Comparison of ENCODE assay signal across 8 mouse cellular contexts in the genomic region with DNA sequence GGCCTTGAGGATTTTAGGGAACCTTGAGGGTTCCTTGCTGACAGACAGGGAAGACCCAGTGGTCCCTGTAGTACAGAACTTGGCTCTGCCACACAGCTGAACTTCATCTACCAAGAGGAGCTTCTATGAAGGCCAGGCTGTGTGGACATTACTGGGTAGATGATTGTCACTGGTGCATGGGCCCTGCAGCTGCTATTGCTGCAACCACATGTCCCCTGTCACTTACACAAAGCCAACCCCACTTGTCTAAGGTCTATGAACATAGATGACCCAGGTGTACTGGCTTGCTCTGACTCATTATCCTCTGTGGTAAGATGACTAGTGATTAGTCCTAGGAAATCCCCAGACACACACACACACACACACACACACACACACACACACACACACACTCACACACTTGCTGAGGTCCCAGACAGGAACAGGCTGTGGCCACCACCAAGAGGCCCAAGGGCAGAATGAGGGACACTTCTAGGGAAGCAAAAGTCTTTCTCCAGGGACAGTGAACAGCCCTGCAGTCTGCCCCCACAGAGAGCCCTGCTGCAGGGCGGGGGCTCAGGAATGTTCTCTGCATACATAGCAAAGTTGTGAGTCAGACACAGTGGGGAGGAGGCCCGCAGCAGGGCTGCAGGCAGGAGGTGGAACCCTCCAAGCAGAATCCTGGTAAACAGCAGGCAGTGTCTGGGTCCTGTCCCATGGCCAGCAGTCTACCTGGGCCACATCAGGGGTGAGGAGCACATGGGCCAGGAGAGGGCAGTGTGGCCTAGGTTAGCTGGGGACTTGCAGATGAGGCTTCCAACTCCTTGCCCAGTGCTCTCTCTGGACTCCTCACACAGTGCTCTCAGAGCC. TPM values are rescaled to one million over a fixed set of nuclear protein-coding genes. Genes with fewer than 3 reads are reported as not detected.
A peak's percentile ranks its signal among the peaks of the same experiment; 100 is the strongest.
DNase-seq lines count a peak whose midpoint lies in the region; ATAC-seq and TF ChIP-seq lines count a peak whose summit lies in the region.

No protein-coding gene starts in this region.

- H3K36me3 ChIP-seq in forebrain, embryonic 10.5 days (replicated peaks), result no peaks in the 10 kb centered on the region
- no peaks in the 10 kb centered on the region for H3K36me3 ChIP-seq in forebrain, embryonic 12.5 days (replicated peaks)
- H3K36me3 ChIP-seq in embryonic facial prominence, embryonic 10.5 days (replicated peaks), result no peaks in the 10 kb centered on the region
- H3K36me3 ChIP-seq in heart, postnatal 0 days (replicated peaks; ENCODE audit: control insufficient read depth, insufficient read depth, low read length), result no peaks in the 10 kb centered on the region

- H3K27ac ChIP-seq in forebrain, embryonic 10.5 days, result peak overlapping the region; percentile 41
- H3K27ac ChIP-seq in forebrain, embryonic 12.5 days, result no peak overlapping the region
- H3K27ac ChIP-seq in embryonic facial prominence, embryonic 10.5 days (replicated peaks), result peak overlapping the region; percentile 49
- H3K27ac ChIP-seq in heart, postnatal 0 days (ENCODE audit: low read depth), result peak overlapping the region; percentile 67

- no peaks in the 10 kb centered on the region for H3K27me3 ChIP-seq in forebrain, embryonic 10.5 days (ENCODE audit: poor library complexity, severe bottlenecking)
- H3K27me3 ChIP-seq in forebrain, embryonic 12.5 days, result no peaks in the 10 kb centered on the region
- no peaks in the 10 kb centered on the region; the same call in 1 of the 2 replicates for H3K27me3 ChIP-seq in embryonic facial prominence, embryonic 10.5 days (replicated peaks; ENCODE audit: low read depth, poor library complexity, severe bottlenecking)
- H3K27me3 ChIP-seq in heart, postnatal 0 days (ENCODE audit: control insufficient read depth, insufficient read depth, low read length), result no peaks in the 10 kb centered on the region

- peaks cover 20% of the 10 kb centered on the region for H3K4me1 ChIP-seq in forebrain, embryonic 10.5 days
- H3K4me1 ChIP-seq in forebrain, embryonic 12.5 days, result peaks cover 7% of the 10 kb centered on the region
- peaks cover 21% of the 10 kb centered on the region for H3K4me1 ChIP-seq in embryonic facial prominence, embryonic 10.5 days
- peaks cover 9% of the 10 kb centered on the region for H3K4me1 ChIP-seq in heart, postnatal 0 days (ENCODE audit: control insufficient read depth, insufficient read depth)

- H3K9me3 ChIP-seq in forebrain, embryonic 10.5 days, result no peaks in the 10 kb centered on the region
- no peaks in the 10 kb centered on the region for H3K9me3 ChIP-seq in forebrain, embryonic 12.5 days
- H3K9me3 ChIP-seq in embryonic facial prominence, embryonic 10.5 days, result no peaks in the 10 kb centered on the region; the same call in 1 of the 2 replicates
- H3K9me3 ChIP-seq in heart, postnatal 0 days (replicated peaks; ENCODE audit: control insufficient read depth, low read length), result no peaks in the 10 kb centered on the region

- H3K4me2 ChIP-seq in forebrain, embryonic 12.5 days, result no peak overlapping the region
- H3K4me2 ChIP-seq in heart, postnatal 0 days (ENCODE audit: low read depth, low read length), result no peak overlapping the region

- ATAC-seq in forebrain, embryonic 12.5 days (ENCODE audit: low FRiP score), result no peak
- peak; percentile 94 for ATAC-seq in heart, postnatal 0 days (ENCODE audit: insufficient read depth, low read depth)

- TF ChIP-seq CTCF in heart, postnatal 0 days (IDR thresholded peaks at IDR 0.05; ENCODE audit: low read depth), result peak; percentile 37

- WGBS in forebrain, embryonic 10.5 days, result 38% methylated on average over 2 of the region's 2 CpGs
- 57% methylated on average over 2 of the region's 2 CpGs for WGBS in forebrain, embryonic 12.5 days
- WGBS in embryonic facial prominence, embryonic 10.5 days, result 33% methylated on average over 2 of the region's 2 CpGs
- WGBS in heart, postnatal 0 days, result 5% methylated on average over 2 of the region's 2 CpGs

- no peak for DNase-seq in forebrain, embryonic 10.5 days (ENCODE audit: extremely low spot score, low spot score)
- peak; percentile 48 for DNase-seq in MN1 (ENCODE audit: low spot score)
- DNase-seq in embryonic facial prominence, embryonic 10.5 days (ENCODE audit: low spot score), result peak; percentile 49
- DNase-seq in heart, postnatal 0 days (ENCODE audit: low spot score), result peak; percentile 83
- DNase-seq in left cerebral cortex, postnatal 25 days (ENCODE audit: low spot score in 2 of 2), result peak; percentile 27 to 80
- DNase-seq in mesoderm, embryonic 11.5 days (ENCODE audit: low read depth, low spot score), result peak; percentile 47
- DNase-seq in layer of hippocampus, postnatal 25 days (ENCODE audit: extremely low spot score in 1 of 2, low spot score in 1 of 2), result no peak

- H3K9ac ChIP-seq in forebrain, embryonic 12.5 days, result no peak overlapping the region
- no peak overlapping the region for H3K9ac ChIP-seq in heart, postnatal 0 days (replicated peaks; ENCODE audit: low read depth, low read length)

- intact Hi-C loops in left cerebral cortex, postnatal 25 days (cut with DNase I), result loop anchor here (1.0 kb wide), 1 partner anchor 25 kb away; no protein-coding TSS in a partner anchor

- TF ChIP-seq EP300 in heart, postnatal 0 days (IDR thresholded peaks at IDR 0.05; ENCODE audit: low read depth), result 0 out of 2 replicates have a peak, but pooled peaks have one; percentile 16

- no peak overlapping the region for H3K4me3 ChIP-seq in forebrain, embryonic 10.5 days
- no peak overlapping the region for H3K4me3 ChIP-seq in forebrain, embryonic 12.5 days (replicated peaks)
- no peak overlapping the region for H3K4me3 ChIP-seq in embryonic facial prominence, embryonic 10.5 days
- H3K4me3 ChIP-seq in heart, postnatal 0 days (ENCODE audit: low read depth, low read length), result no peak overlapping the region

RNA-seq across cellular contexts. Expression of gene 1810010D01Rik, which starts 14.1 kb away (rescaled TPM):
- 0.16 and 0.31 TPM in 2 replicates for polyA plus RNA-seq in forebrain, embryonic 10.5 days (2016; fragmentation: Nextera tagmentation; extraction: Ambion mirVana)
- polyA plus RNA-seq in forebrain, embryonic 12.5 days (2016; fragmentation: Nextera tagmentation; extraction: Ambion mirVana), result 0.59 and 0.91 TPM in 2 replicates
- 0.72 TPM in 1 of 2 replicates, not detected in the other for polyA plus RNA-seq in embryonic facial prominence, embryonic 10.5 days (2016; fragmentation: Nextera tagmentation; extraction: Ambion mirVana)
- total RNA-seq in heart, postnatal 0 days (2014; rRNA removed; ENCODE audit: low replicate concordance), result 7.1 TPM in 1 of 2 replicates, not detected in the other
- not detected in 2 replicates for polyA plus RNA-seq in heart, postnatal 0 days (2015; fragmentation: Nextera tagmentation; extraction: Ambion mirVana)
- not detected for total RNA-seq in left cerebral cortex, postnatal 25 days (2021)
- 1 to 10 TPM in 1 of 2 experiments, under 1 TPM in 1; 0.44 to 1.5 TPM for total RNA-seq in layer of hippocampus, postnatal 25 days (2021)

Comparison
In these comparisons a context has a peak if more than half of its experiments do, and no peak if none do; other contexts are left out.
1. DNase-seq: peak in MN1 (single experiment), embryonic facial prominence, embryonic 10.5 days (single experiment), heart, postnatal 0 days (single experiment), left cerebral cortex, postnatal 25 days (2 of 2) and mesoderm, embryonic 11.5 days (single experiment); none in forebrain, embryonic 10.5 days (single experiment) and layer of hippocampus, postnatal 25 days (0 of 2).